Mouse (Mus musculus) layer of hippocampus, adult 9-11 months (tissue): ENCODE results near the gene Olfr107.

Source experiments
- DNase-seq: peaks from one replicate; pipeline ENCODE4 v3.0.0; 2022

Gene Olfr107

DNA sequence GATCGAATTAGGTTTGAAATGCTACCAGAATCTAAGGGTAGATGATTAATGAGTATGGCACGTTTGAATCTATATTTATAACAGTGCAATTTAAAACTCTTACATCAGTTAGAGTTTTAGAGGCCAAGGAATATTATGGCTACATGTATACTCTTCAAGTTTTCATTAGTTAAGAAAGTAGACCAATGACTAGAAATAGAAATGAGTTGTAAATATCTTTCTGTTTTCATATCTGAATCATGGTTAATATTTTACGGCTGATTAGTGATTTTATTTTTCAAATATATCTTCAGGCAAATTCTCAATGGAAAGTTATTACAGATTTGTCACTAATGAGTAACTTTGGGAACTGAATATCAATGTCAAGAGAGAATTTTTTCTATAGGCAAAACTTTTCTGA, at the start of gene Olfr107:
Gene Olfr107, plus strand, starts transcription at position 301 of the 400 bp plus-strand sequence.
- no peak for DNase-seq

DNA sequence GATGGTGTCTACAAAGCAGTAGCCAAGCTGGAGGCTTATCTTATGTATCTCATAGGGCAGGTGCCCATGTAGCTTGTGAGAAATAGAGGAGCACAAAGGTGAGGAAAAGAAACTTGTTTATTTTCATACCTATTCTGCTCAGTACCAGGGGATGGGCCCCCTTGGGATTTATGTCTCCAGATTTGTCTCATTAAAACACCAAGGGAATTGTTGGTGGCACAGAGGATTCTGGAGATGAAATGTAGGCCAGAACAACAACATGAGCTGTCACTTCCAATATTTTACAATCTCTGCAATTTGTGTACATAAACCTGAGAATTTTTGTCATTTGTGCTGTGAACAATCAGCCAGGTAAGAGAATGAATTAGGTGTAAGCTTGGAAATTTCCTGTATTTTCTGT, 39.7 kb upstream of the Olfr107 start, which contains the start of gene Olfr104-ps:
Gene Olfr104-ps, plus strand, starts transcription at position 301 of the 400 bp plus-strand sequence.
- DNase-seq, result no peak

DNA sequence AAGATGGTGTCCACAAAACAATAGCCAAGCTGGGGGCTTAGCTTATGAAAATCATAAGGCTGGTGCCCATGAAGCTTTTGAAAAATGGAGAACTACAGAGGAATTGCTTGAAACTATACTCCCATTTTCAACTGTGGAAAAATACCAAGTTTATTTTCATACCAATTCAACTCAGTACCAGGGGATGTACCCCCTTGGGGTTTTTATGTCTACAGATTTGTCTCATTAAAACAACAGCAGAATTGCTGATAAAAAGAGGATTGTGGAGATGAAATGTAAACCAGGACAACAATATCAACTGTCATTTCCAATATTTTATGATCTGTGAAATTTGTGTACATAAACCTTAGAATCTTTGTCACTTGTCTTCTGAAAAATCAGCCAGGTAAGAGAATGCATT, 20.3 kb upstream of the Olfr107 start, which contains the start of gene Olfr105-ps:
Gene Olfr105-ps, plus strand, starts transcription at position 301 of the 400 bp plus-strand sequence.
- DNase-seq, result no peak

DNA sequence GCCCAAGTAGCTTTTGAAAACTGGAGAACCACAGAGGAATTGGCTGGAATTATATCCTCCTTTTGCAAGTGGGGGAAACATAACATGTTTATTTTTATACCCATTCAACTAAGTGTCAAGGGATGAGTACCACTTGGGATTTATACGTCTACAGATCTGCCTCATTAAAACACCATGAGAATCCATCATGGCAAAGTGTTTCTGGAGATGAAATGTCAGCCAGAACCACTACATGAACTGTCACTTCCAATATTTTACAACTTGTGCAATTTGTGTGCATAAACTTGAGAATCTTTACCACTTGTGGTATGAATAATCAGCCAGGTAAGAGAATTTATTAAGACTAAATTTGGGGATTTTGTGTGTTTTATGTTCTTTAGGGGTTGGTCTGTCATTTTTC, 8.9 kb upstream of the Olfr107 start, which contains the start of gene Olfr106-ps:
Gene Olfr106-ps, plus strand, starts transcription at position 301 of the 400 bp plus-strand sequence.
- DNase-seq, result no peak

- DNase-seq, result no peak
Measured at GRCm38 (mm10) chr17:37413380-37413779, 14.4 kb downstream of the Olfr107 start.

- DNase-seq, result no peak
Measured at GRCm38 (mm10) chr17:37445180-37445579, 46.2 kb downstream of the Olfr107 start, which contains the start of gene Olfr108. Olfr108 (plus strand) TSS chr17:37445480.
